In the genomic region with DNA sequence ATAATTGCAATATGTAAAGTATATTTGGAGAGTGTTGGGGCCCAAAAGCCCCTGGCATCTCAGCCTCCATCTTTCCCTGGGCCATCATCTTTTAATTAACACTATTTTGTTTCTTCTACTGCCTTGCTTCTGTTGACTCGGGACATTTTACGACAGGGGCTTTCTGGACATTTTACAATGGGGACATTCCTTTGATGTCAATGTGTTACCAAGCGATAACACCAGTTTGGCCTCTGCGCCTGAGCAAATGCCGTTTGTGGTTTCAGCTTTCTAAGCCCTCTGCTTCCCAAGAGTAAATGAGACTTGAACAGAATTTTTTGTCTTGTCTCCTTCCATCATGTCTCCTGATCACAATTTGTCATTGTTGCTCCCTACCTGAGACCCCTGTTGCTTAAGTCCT, we compare ENCODE assay signal across 22 mouse cellular contexts. TPM values are rescaled to one million over a fixed set of nuclear protein-coding genes. Genes with fewer than 3 reads are reported as not detected.
A peak's percentile ranks its signal among the peaks of the same experiment; 100 is the strongest.
DNase-seq lines count a peak whose midpoint lies in the region; ATAC-seq lines count a peak whose summit lies in the region.
"Had no signal": no experiment of that assay in that cellular context is flagged by ENCODE, and none has a peak within 500 bp of the region (broad histone marks: within the 10 kb centered on the region; RNA-seq: fewer than 3 reads in every experiment).

No protein-coding gene starts in this region.

- peak; percentile 17 for DNase-seq in c-Kit-positive CD71-positive TER-119-positive erythroid progenitor cells, embryonic 14.5 days (ENCODE audit: low spot score)
- DNase-seq in embryo, embryonic 11 days = peak; percentile 19
- DNase-seq in liver, embryonic 13.5 days = peak; percentile 8
- DNase-seq in yolk sac, embryonic 10.5 days (ENCODE audit: low spot score) = peak; percentile 53
- DNase-seq in kidney, postnatal 4 days = no peak
- DNase-seq: adrenal gland, postnatal 10 days; cerebellum, adult 18-20 months; cerebellum, adult 9-11 months; cerebellum, postnatal 36 days; forebrain, postnatal 0 days; gastrocnemius, postnatal 36 days; heart, adult 2 months had no signal

- ATAC-seq in liver, embryonic 13.5 days (ENCODE audit: low read depth) = no peak
- ATAC-seq in activated CD4-positive, CD25-positive, alpha-beta regulatory T cell, adult 4 months = no peak
- no peak for ATAC-seq in kidney, embryonic 15.5 days (replicated peaks; ENCODE audit: low FRiP score)
- ATAC-seq: forebrain, postnatal 0 days; intestine, embryonic 16.5 days had no signal

- 21% methylated on average over 5 of the region's 5 CpGs for WGBS in liver, embryonic 13.5 days (ENCODE audit: insufficient replicate concordance)
- 11% methylated on average over 5 of the region's 5 CpGs for WGBS in kidney, embryonic 15.5 days

- peak overlapping the region; percentile 23; the same call in 1 of the 2 replicates for H3K4me2 ChIP-seq in liver, embryonic 13.5 days
- H3K4me2 ChIP-seq in kidney, embryonic 15.5 days = no peak overlapping the region
- H3K4me2 ChIP-seq: embryonic facial prominence, embryonic 13.5 days; forebrain, embryonic 12.5 days; heart, embryonic 12.5 days; hindbrain, embryonic 15.5 days had no signal

- H3K9me3 ChIP-seq in liver, embryonic 13.5 days (replicated peaks) = no peaks in the 10 kb centered on the region
- no peaks in the 10 kb centered on the region for H3K9me3 ChIP-seq in kidney, embryonic 15.5 days (replicated peaks)
- H3K9me3 ChIP-seq: embryonic facial prominence, embryonic 13.5 days; forebrain, embryonic 12.5 days; heart, embryonic 12.5 days; hindbrain, embryonic 10.5 days; hindbrain, embryonic 15.5 days had no signal

- peaks cover 12% of the 10 kb centered on the region for H3K4me1 ChIP-seq in liver, embryonic 13.5 days (replicated peaks)
- H3K4me1 ChIP-seq in kidney, embryonic 15.5 days = 0 out of 2 replicates have a peak, but pooled peaks cover 3% of the 10 kb centered on the region
- H3K4me1 ChIP-seq: embryonic facial prominence, embryonic 13.5 days; forebrain, embryonic 12.5 days; heart, embryonic 12.5 days; hindbrain, embryonic 10.5 days; hindbrain, embryonic 15.5 days had no signal

- no peaks in the 10 kb centered on the region for H3K27me3 ChIP-seq in liver, embryonic 13.5 days
- no peaks in the 10 kb centered on the region for H3K27me3 ChIP-seq in kidney, embryonic 15.5 days
- H3K27me3 ChIP-seq: embryonic facial prominence, embryonic 13.5 days; forebrain, embryonic 12.5 days; heart, embryonic 12.5 days; hindbrain, embryonic 15.5 days had no signal

- no peak overlapping the region for H3K4me3 ChIP-seq in liver, embryonic 13.5 days (replicated peaks)
- H3K4me3 ChIP-seq in kidney, embryonic 15.5 days (replicated peaks) = no peak overlapping the region
- H3K4me3 ChIP-seq: embryonic facial prominence, embryonic 13.5 days; forebrain, embryonic 12.5 days; heart, adult 2 months; heart, embryonic 12.5 days; hindbrain, embryonic 10.5 days; hindbrain, embryonic 15.5 days had no signal

- H3K36me3 ChIP-seq in liver, embryonic 13.5 days = no peaks in the 10 kb centered on the region
- H3K36me3 ChIP-seq in kidney, embryonic 15.5 days = no peaks in the 10 kb centered on the region
- H3K36me3 ChIP-seq: embryonic facial prominence, embryonic 13.5 days; forebrain, embryonic 12.5 days; heart, embryonic 12.5 days; hindbrain, embryonic 10.5 days; hindbrain, embryonic 15.5 days had no signal

- no peak overlapping the region for H3K27ac ChIP-seq in liver, embryonic 13.5 days
- no peak overlapping the region for H3K27ac ChIP-seq in kidney, embryonic 15.5 days
- H3K27ac ChIP-seq: embryonic facial prominence, embryonic 13.5 days; forebrain, embryonic 12.5 days; heart, adult 2 months; hindbrain, embryonic 10.5 days; hindbrain, embryonic 15.5 days had no signal

- H3K9ac ChIP-seq in liver, embryonic 13.5 days = no peak overlapping the region
- no peak overlapping the region for H3K9ac ChIP-seq in kidney, embryonic 15.5 days
- H3K9ac ChIP-seq: embryonic facial prominence, embryonic 13.5 days; forebrain, embryonic 12.5 days; forebrain, postnatal 0 days; heart, embryonic 12.5 days; hindbrain, embryonic 15.5 days had no signal

RNA-seq across cellular contexts. Expression of a gene that starts 41.3 kb away (rescaled TPM):
- 2.7 TPM in 2 replicates for polyA plus RNA-seq in liver, embryonic 13.5 days (2015; fragmentation: Nextera tagmentation; extraction: Ambion mirVana)
- 1 to 10 TPM; 3.0 to 3.6 TPM for polyA plus RNA-seq in activated CD4-positive, CD25-positive, alpha-beta regulatory T cell, adult 4 months (2017; shearing (Covaris generic))
- 31.1 and 31.4 TPM in 2 replicates for polyA plus RNA-seq in kidney, embryonic 15.5 days (2015; fragmentation: Nextera tagmentation; extraction: Ambion mirVana)

RNA-seq across cellular contexts. Expression of a gene that starts 46.7 kb away (rescaled TPM):
- 0.73 and 1.2 TPM in 2 replicates for polyA plus RNA-seq in liver, embryonic 13.5 days (2015; fragmentation: Nextera tagmentation; extraction: Ambion mirVana)
- polyA plus RNA-seq in activated CD4-positive, CD25-positive, alpha-beta regulatory T cell, adult 4 months (2017; shearing (Covaris generic)) = not detected
- polyA plus RNA-seq in kidney, embryonic 15.5 days (2015; fragmentation: Nextera tagmentation; extraction: Ambion mirVana) = 0.64 and 0.88 TPM in 2 replicates
- polyA plus RNA-seq: brain, embryonic 14.5 days; embryonic facial prominence, embryonic 13.5 days; forebrain, embryonic 12.5 days; forebrain, postnatal 0 days; heart, adult 2 months; heart, embryonic 12.5 days; heart, embryonic 16.5 days; hindbrain, embryonic 10.5 days; hindbrain, embryonic 15.5 days had no signal

Comparison
In these comparisons a context has a peak if more than half of its experiments do, and no peak if none do; other contexts are left out.
1. DNase-seq: peak in c-Kit-positive CD71-positive TER-119-positive erythroid progenitor cells, embryonic 14.5 days (single experiment), embryo, embryonic 11 days (single experiment), liver, embryonic 13.5 days (single experiment) and yolk sac, embryonic 10.5 days (single experiment); none in kidney, postnatal 4 days (0 of 2).